Mouse (Mus musculus): ENCODE data around the gene 2610318N02Rik. TPM values are rescaled to one million over a fixed set of nuclear protein-coding genes. Genes with fewer than 3 reads are reported as not detected.

The 2610318N02Rik gene
- polyA plus RNA-seq, 1 experiment from 2014 or later: 71.6 TPM

- Histone ChIP-seq H3K4me3 (peak overlapping the region; percentile 83), H3K9me3 (no peaks in the 10 kb centered on the region), H3K4me1 (peaks cover 15% of the 10 kb centered on the region), H3K4me2 (replicated peaks) (peak overlapping the region; percentile 97), H3K36me3 (no peaks in the 10 kb centered on the region), H3K27ac (replicated peaks) (no peak overlapping the region), H3K27me3 (0 out of 2 replicates have a peak, but pooled peaks cover 7% of the 10 kb centered on the region), H3K9ac (replicated peaks) (peak overlapping the region; percentile 43)
- WGBS: 23% methylated on average over 7 of the region's 7 CpGs
- 0 out of 2 replicates have a peak, but pooled peaks have one; percentile 2 for ATAC-seq (ENCODE audit: low FRiP score, low read depth)
Observed at GRCm38 (mm10) chr16:17132906-17133200, 7.9 kb upstream of the 2610318N02Rik start.

GRCm38 (mm10) chr16:17132089-17132905, 7.3 kb upstream of the 2610318N02Rik start, which contains the start of gene Sdf2l1:
Gene Sdf2l1, minus strand, starts transcription at chr16:17132383.
- no peaks in the 10 kb centered on the region for H3K36me3 ChIP-seq
- peaks cover 15% of the 10 kb centered on the region for H3K4me1 ChIP-seq
- ATAC-seq (ENCODE audit: low FRiP score, low read depth): peak; percentile 98
- 0 out of 2 replicates have a peak, but pooled peaks cover 7% of the 10 kb centered on the region for H3K27me3 ChIP-seq
- peak within 1 kb of the TSS; percentile 97 for H3K4me2 ChIP-seq (replicated peaks)
- H3K4me3 ChIP-seq: peak within 1 kb of the TSS; percentile 83
- H3K9me3 ChIP-seq: no peaks in the 10 kb centered on the region
- H3K9ac ChIP-seq (replicated peaks): peak within 1 kb of the TSS; percentile 69
- H3K27ac ChIP-seq (replicated peaks): peak within 1 kb of the TSS; percentile 86
- under 1% methylated on average over 47 of the region's 47 CpGs for WGBS

GRCm38 (mm10) chr16:17131191-17132088, 6.5 kb upstream of the 2610318N02Rik start:
- no peaks in the 10 kb centered on the region for H3K9me3 ChIP-seq
- peak overlapping the region; percentile 97 for H3K4me2 ChIP-seq (replicated peaks)
- no peaks in the 10 kb centered on the region for H3K36me3 ChIP-seq
- H3K27me3 ChIP-seq: 0 out of 2 replicates have a peak, but pooled peaks cover 7% of the 10 kb centered on the region
- WGBS: 5% methylated on average over 43 of the region's 43 CpGs
- H3K27ac ChIP-seq (replicated peaks): peak overlapping the region; percentile 86
- H3K9ac ChIP-seq (replicated peaks): peak overlapping the region; percentile 69
- H3K4me1 ChIP-seq: peaks cover 15% of the 10 kb centered on the region
- peak overlapping the region; percentile 83 for H3K4me3 ChIP-seq
- peak; percentile 87 for ATAC-seq (ENCODE audit: low FRiP score, low read depth)

- Histone ChIP-seq H3K27ac (replicated peaks) (no peak overlapping the region), H3K9me3 (no peaks in the 10 kb centered on the region), H3K9ac (replicated peaks) (no peak overlapping the region), H3K4me2 (replicated peaks) (no peak overlapping the region), H3K36me3 (peaks cover 7% of the 10 kb centered on the region), H3K4me1 (peaks cover 38% of the 10 kb centered on the region), H3K27me3 (0 out of 2 replicates have a peak, but pooled peaks cover 7% of the 10 kb centered on the region), H3K4me3 (no peak overlapping the region)
- 96% methylated on average over 1 of the region's 1 CpGs for WGBS
- no peak for ATAC-seq (ENCODE audit: low FRiP score, low read depth)
Observed at GRCm38 (mm10) chr16:17127292-17127691, 2.3 kb upstream of the 2610318N02Rik start.

- Histone ChIP-seq H3K27me3 (no peaks in the 10 kb centered on the region), H3K27ac (replicated peaks) (peak overlapping the region; percentile 66), H3K9ac (replicated peaks) (peak overlapping the region; percentile 76), H3K36me3 (peaks cover 26% of the 10 kb centered on the region), H3K4me3 (peak overlapping the region; percentile 48), H3K4me2 (replicated peaks) (peak overlapping the region; percentile 82), H3K9me3 (no peaks in the 10 kb centered on the region), H3K4me1 (peaks cover 37% of the 10 kb centered on the region)
- ATAC-seq (ENCODE audit: low FRiP score, low read depth): peak; percentile 59
- under 1% methylated on average over 22 of the region's 22 CpGs for WGBS
Observed at GRCm38 (mm10) chr16:17124119-17124870, 672 bp downstream of the 2610318N02Rik start.

GRCm38 (mm10) chr16:17121569-17121968, 3.4 kb downstream of the 2610318N02Rik start:
- peaks cover 42% of the 10 kb centered on the region for H3K36me3 ChIP-seq
- no peak overlapping the region for H3K27ac ChIP-seq (replicated peaks)
- peak overlapping the region; percentile 82 for H3K4me2 ChIP-seq (replicated peaks)
- H3K4me1 ChIP-seq: peaks cover 37% of the 10 kb centered on the region
- peak overlapping the region; percentile 17; the same call in 1 of the 2 replicates for H3K4me3 ChIP-seq
- ATAC-seq (ENCODE audit: low FRiP score, low read depth): no peak
- 52% methylated on average over 13 of the region's 14 CpGs for WGBS
- no peaks in the 10 kb centered on the region for H3K9me3 ChIP-seq
- no peaks in the 10 kb centered on the region for H3K27me3 ChIP-seq
- H3K9ac ChIP-seq (replicated peaks): 0 out of 2 replicates have a peak overlapping the region, but pooled peaks have one; percentile 25

GRCm38 (mm10) chr16:17117309-17117799, 7.6 kb downstream of the 2610318N02Rik start:
- Histone ChIP-seq H3K36me3 (peaks cover 71% of the 10 kb centered on the region), H3K9me3 (no peaks in the 10 kb centered on the region)

GRCm38 (mm10) chr16:17110771-17111743, 13.9 kb downstream of the 2610318N02Rik start, which contains the start of gene Ppil2:
Gene Ppil2, minus strand, starts transcription at chr16:17111257.
- H3K4me2 ChIP-seq (replicated peaks): peak within 1 kb of the TSS; percentile 73
- peak within 1 kb of the TSS; percentile 85 for H3K4me3 ChIP-seq
- H3K27ac ChIP-seq (replicated peaks): peak within 1 kb of the TSS; percentile 54; the same call in 1 of the 2 replicates
- 10% methylated on average over 38 of the region's 38 CpGs for WGBS
- peaks cover 50% of the 10 kb centered on the region for H3K36me3 ChIP-seq
- H3K9ac ChIP-seq (replicated peaks): peak within 1 kb of the TSS; percentile 72
- no peaks in the 10 kb centered on the region for H3K27me3 ChIP-seq
- H3K9me3 ChIP-seq: no peaks in the 10 kb centered on the region
- peak; percentile 79 for ATAC-seq (ENCODE audit: low FRiP score, low read depth)
- H3K4me1 ChIP-seq: peaks cover 12% of the 10 kb centered on the region

More at GRCm38 (mm10) chr16:17117309-17117799, 7.6 kb downstream of the 2610318N02Rik start:
- Histone ChIP-seq H3K27me3 (no peaks in the 10 kb centered on the region), H3K4me1 (peaks cover 10% of the 10 kb centered on the region), H3K9ac (replicated peaks) (no peak overlapping the region), H3K4me3 (no peak overlapping the region), H3K27ac (replicated peaks) (no peak overlapping the region), H3K4me2 (replicated peaks) (no peak overlapping the region)
- ATAC-seq (ENCODE audit: low FRiP score, low read depth): no peak
- 93% methylated on average over 5 of the region's 5 CpGs for WGBS

- H3K36me3 ChIP-seq: peaks cover 62% of the 10 kb centered on the region
- ATAC-seq (ENCODE audit: low FRiP score, low read depth): no peak
- 91% methylated on average over 4 of the region's 4 CpGs for WGBS
Observed at GRCm38 (mm10) chr16:17104600-17104999, 20.4 kb downstream of the 2610318N02Rik start.

GRCm38 (mm10) chr16:17102630-17103220, 22.2 kb downstream of the 2610318N02Rik start:
- H3K4me2 ChIP-seq (replicated peaks): no peak overlapping the region
- no peaks in the 10 kb centered on the region for H3K9me3 ChIP-seq
- no peak overlapping the region for H3K4me3 ChIP-seq
- no peak overlapping the region for H3K27ac ChIP-seq (replicated peaks)
- no peak for ATAC-seq (ENCODE audit: low FRiP score, low read depth)
- H3K36me3 ChIP-seq: peaks cover 72% of the 10 kb centered on the region
- no peaks in the 10 kb centered on the region for H3K27me3 ChIP-seq
- H3K4me1 ChIP-seq: no peaks in the 10 kb centered on the region; the same call in 1 of the 2 replicates
- WGBS: 80% methylated on average over 7 of the region's 7 CpGs
- no peak overlapping the region for H3K9ac ChIP-seq (replicated peaks)

More at GRCm38 (mm10) chr16:17104600-17104999, 20.4 kb downstream of the 2610318N02Rik start:
- Histone ChIP-seq H3K27me3 (no peaks in the 10 kb centered on the region), H3K4me3 (no peak overlapping the region), H3K9ac (replicated peaks) (no peak overlapping the region), H3K27ac (replicated peaks) (no peak overlapping the region), H3K9me3 (no peaks in the 10 kb centered on the region), H3K4me1 (peaks cover 2% of the 10 kb centered on the region), H3K4me2 (replicated peaks) (no peak overlapping the region)
